Mouse (Mus musculus): ENCODE measurements around the gene Hnrnpu. TPM values are rescaled to one million over a fixed set of nuclear protein-coding genes. Genes with fewer than 3 reads are reported as not detected.

Hnrnpu gene
- polyA plus RNA-seq, 1 experiment from 2014 or later = 828 TPM

- no peaks in the 10 kb centered on the region for H3K9me3 ChIP-seq (ENCODE audit: control insufficient read depth, low read length)
- 3% methylated on average over 36 of the region's 36 CpGs for WGBS
- peak overlapping the region; percentile 62 for H3K9ac ChIP-seq (ENCODE audit: low read depth, low read length)
- H3K4me1 ChIP-seq (replicated peaks; ENCODE audit: control insufficient read depth, insufficient read depth, low read length) = 0 out of 2 replicates have a peak, but pooled peaks cover 2% of the 10 kb centered on the region
- peak overlapping the region; percentile 63 for H3K4me2 ChIP-seq (replicated peaks; ENCODE audit: low read depth, low read length)
- H3K36me3 ChIP-seq (ENCODE audit: control insufficient read depth, insufficient read depth, low read length) = no peaks in the 10 kb centered on the region
- ATAC-seq (ENCODE audit: low FRiP score) (peak; percentile 96), DNase-seq (ENCODE audit: low spot score) (peak; percentile 88)
- H3K27ac ChIP-seq (ENCODE audit: low read depth, low read length) = peak overlapping the region; percentile 44; the same call in 1 of the 2 replicates
- H3K4me3 ChIP-seq (ENCODE audit: low read depth, low read length) = peak overlapping the region; percentile 34
- H3K27me3 ChIP-seq (ENCODE audit: control insufficient read depth, insufficient read depth, low read length) = no peaks in the 10 kb centered on the region
Measured at GRCm38 (mm10) chr1:178368548-178369271, 31.1 kb upstream of the Hnrnpu start.

GRCm38 (mm10) chr1:178368121-178368520 is 30.5 kb upstream of the Hnrnpu start:
- Histone ChIP-seq H3K4me1 (replicated peaks; ENCODE audit: control insufficient read depth, insufficient read depth, low read length) (0 out of 2 replicates have a peak, but pooled peaks cover 2% of the 10 kb centered on the region), H3K9ac (ENCODE audit: low read depth, low read length) (no peak overlapping the region), H3K27ac (ENCODE audit: low read depth, low read length) (no peak overlapping the region), H3K27me3 (ENCODE audit: control insufficient read depth, insufficient read depth, low read length) (no peaks in the 10 kb centered on the region), H3K4me2 (replicated peaks; ENCODE audit: low read depth, low read length) (no peak overlapping the region), H3K4me3 (ENCODE audit: low read depth, low read length) (no peak overlapping the region), H3K36me3 (ENCODE audit: control insufficient read depth, insufficient read depth, low read length) (no peaks in the 10 kb centered on the region), H3K9me3 (ENCODE audit: control insufficient read depth, low read length) (no peaks in the 10 kb centered on the region)
- DNase-seq (ENCODE audit: low spot score) (no peak), ATAC-seq (ENCODE audit: low FRiP score) (no peak)
- WGBS = 75% methylated on average over 6 of the region's 6 CpGs

GRCm38 (mm10) chr1:178365171-178365570 is 27.6 kb upstream of the Hnrnpu start:
- H3K9me3 ChIP-seq (ENCODE audit: control insufficient read depth, low read length) = no peaks in the 10 kb centered on the region

GRCm38 (mm10) chr1:178360702-178361101 is 23.1 kb upstream of the Hnrnpu start:
- Histone ChIP-seq H3K36me3 (ENCODE audit: control insufficient read depth, insufficient read depth, low read length) (no peaks in the 10 kb centered on the region), H3K27me3 (ENCODE audit: control insufficient read depth, insufficient read depth, low read length) (no peaks in the 10 kb centered on the region), H3K27ac (ENCODE audit: low read depth, low read length) (no peak overlapping the region), H3K9me3 (ENCODE audit: control insufficient read depth, low read length) (no peaks in the 10 kb centered on the region), H3K9ac (ENCODE audit: low read depth, low read length) (no peak overlapping the region), H3K4me2 (replicated peaks; ENCODE audit: low read depth, low read length) (no peak overlapping the region), H3K4me1 (replicated peaks; ENCODE audit: control insufficient read depth, insufficient read depth, low read length) (no peaks in the 10 kb centered on the region), H3K4me3 (ENCODE audit: low read depth, low read length) (no peak overlapping the region)
- WGBS = 66% methylated on average over 2 of the region's 2 CpGs
- ATAC-seq (ENCODE audit: low FRiP score) (no peak), DNase-seq (ENCODE audit: low spot score) (no peak)

More at GRCm38 (mm10) chr1:178365171-178365570, 27.6 kb upstream of the Hnrnpu start:
- H3K4me1 ChIP-seq (replicated peaks; ENCODE audit: control insufficient read depth, insufficient read depth, low read length) = 0 out of 2 replicates have a peak, but pooled peaks cover 2% of the 10 kb centered on the region
- ATAC-seq (ENCODE audit: low FRiP score) = no peak
- H3K27ac ChIP-seq (ENCODE audit: low read depth, low read length) = no peak overlapping the region
- no peak for DNase-seq (ENCODE audit: low spot score)
- no peaks in the 10 kb centered on the region for H3K36me3 ChIP-seq (ENCODE audit: control insufficient read depth, insufficient read depth, low read length)
- H3K27me3 ChIP-seq (ENCODE audit: control insufficient read depth, insufficient read depth, low read length) = no peaks in the 10 kb centered on the region
- 86% methylated on average over 6 of the region's 6 CpGs for WGBS
- H3K9ac ChIP-seq (ENCODE audit: low read depth, low read length) = no peak overlapping the region
- H3K4me3 ChIP-seq (ENCODE audit: low read depth, low read length) = no peak overlapping the region
- H3K4me2 ChIP-seq (replicated peaks; ENCODE audit: low read depth, low read length) = no peak overlapping the region

GRCm38 (mm10) chr1:178360264-178360663 is 22.7 kb upstream of the Hnrnpu start:
- no peaks in the 10 kb centered on the region for H3K4me1 ChIP-seq (replicated peaks; ENCODE audit: control insufficient read depth, insufficient read depth, low read length)
- no peak overlapping the region for H3K4me3 ChIP-seq (ENCODE audit: low read depth, low read length)
- ATAC-seq (ENCODE audit: low FRiP score) (no peak), DNase-seq (ENCODE audit: low spot score) (no peak)
- H3K4me2 ChIP-seq (replicated peaks; ENCODE audit: low read depth, low read length) = no peak overlapping the region
- no peak overlapping the region for H3K9ac ChIP-seq (ENCODE audit: low read depth, low read length)
- 91% methylated on average over 11 of the region's 11 CpGs for WGBS
- no peaks in the 10 kb centered on the region for H3K9me3 ChIP-seq (ENCODE audit: control insufficient read depth, low read length)
- no peaks in the 10 kb centered on the region for H3K27me3 ChIP-seq (ENCODE audit: control insufficient read depth, insufficient read depth, low read length)
- H3K36me3 ChIP-seq (ENCODE audit: control insufficient read depth, insufficient read depth, low read length) = no peaks in the 10 kb centered on the region
- no peak overlapping the region for H3K27ac ChIP-seq (ENCODE audit: low read depth, low read length)

GRCm38 (mm10) chr1:178357776-178358710 is 20.4 kb upstream of the Hnrnpu start:
- Histone ChIP-seq H3K27me3 (ENCODE audit: control insufficient read depth, insufficient read depth, low read length) (no peaks in the 10 kb centered on the region), H3K27ac (ENCODE audit: low read depth, low read length) (no peak overlapping the region), H3K4me3 (ENCODE audit: low read depth, low read length) (no peak overlapping the region), H3K9ac (ENCODE audit: low read depth, low read length) (no peak overlapping the region), H3K4me2 (replicated peaks; ENCODE audit: low read depth, low read length) (no peak overlapping the region), H3K36me3 (ENCODE audit: control insufficient read depth, insufficient read depth, low read length) (no peaks in the 10 kb centered on the region), H3K9me3 (ENCODE audit: control insufficient read depth, low read length) (no peaks in the 10 kb centered on the region), H3K4me1 (replicated peaks; ENCODE audit: control insufficient read depth, insufficient read depth, low read length) (no peaks in the 10 kb centered on the region)
- 76% methylated on average over 12 of the region's 12 CpGs for WGBS
- ATAC-seq (ENCODE audit: low FRiP score) = no peak
- no peak for DNase-seq (ENCODE audit: low spot score)

DNA sequence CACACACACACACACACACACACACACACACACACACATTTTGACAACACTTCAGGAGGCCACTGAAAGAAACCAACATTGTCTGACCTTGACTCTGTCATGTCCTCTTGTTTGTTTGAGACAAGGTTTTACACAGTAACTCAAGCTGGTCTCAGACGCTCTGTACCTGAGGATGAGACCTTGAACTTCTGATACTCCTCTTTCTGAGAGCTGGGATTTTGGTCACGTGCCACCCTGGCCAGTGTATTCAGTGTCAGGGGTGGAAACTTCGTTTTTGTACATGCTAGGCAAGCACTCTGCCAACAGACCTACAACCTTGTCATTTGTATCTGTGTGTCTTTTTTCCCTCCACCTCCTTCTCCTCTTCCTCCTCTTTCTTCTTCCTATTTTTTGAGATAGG is 17.0 kb upstream of the Hnrnpu start:
- Histone ChIP-seq H3K27ac (ENCODE audit: low read depth, low read length) (no peak overlapping the region), H3K27me3 (ENCODE audit: control insufficient read depth, insufficient read depth, low read length) (no peaks in the 10 kb centered on the region), H3K36me3 (ENCODE audit: control insufficient read depth, insufficient read depth, low read length) (no peaks in the 10 kb centered on the region), H3K9ac (ENCODE audit: low read depth, low read length) (no peak overlapping the region), H3K4me1 (replicated peaks; ENCODE audit: control insufficient read depth, insufficient read depth, low read length) (no peaks in the 10 kb centered on the region), H3K9me3 (ENCODE audit: control insufficient read depth, low read length) (no peaks in the 10 kb centered on the region), H3K4me2 (replicated peaks; ENCODE audit: low read depth, low read length) (no peak overlapping the region), H3K4me3 (ENCODE audit: low read depth, low read length) (no peak overlapping the region)
- ATAC-seq (ENCODE audit: low FRiP score) (no peak), DNase-seq (ENCODE audit: low spot score) (no peak)
- WGBS = 58% methylated on average over 3 of the region's 3 CpGs

DNA sequence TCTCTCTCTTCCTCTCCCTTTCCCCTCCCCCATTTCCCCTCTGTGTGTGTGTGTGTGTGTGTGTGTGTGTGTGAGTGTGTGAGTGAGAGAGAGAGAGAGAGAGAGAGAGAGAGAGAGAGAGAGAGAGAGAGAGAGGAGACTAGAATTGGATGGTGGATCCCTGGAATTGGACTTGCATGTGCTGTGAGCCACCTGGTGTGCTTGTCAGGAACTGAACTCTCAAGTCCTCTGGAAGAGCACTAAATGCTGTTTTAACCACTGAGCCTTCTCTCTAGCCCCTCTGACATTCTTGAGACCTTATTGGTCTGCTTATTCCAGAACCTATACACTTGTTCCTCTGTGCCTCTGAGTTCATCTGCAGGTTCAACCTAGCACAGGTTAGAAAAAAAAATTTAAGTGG is 14.0 kb upstream of the Hnrnpu start:
- H3K36me3 ChIP-seq (ENCODE audit: control insufficient read depth, insufficient read depth, low read length) = no peaks in the 10 kb centered on the region
- DNase-seq (ENCODE audit: low spot score) (no peak), ATAC-seq (ENCODE audit: low FRiP score) (no peak)
- no peak overlapping the region for H3K9ac ChIP-seq (ENCODE audit: low read depth, low read length)
- no peaks in the 10 kb centered on the region for H3K4me1 ChIP-seq (replicated peaks; ENCODE audit: control insufficient read depth, insufficient read depth, low read length)
- H3K4me2 ChIP-seq (replicated peaks; ENCODE audit: low read depth, low read length) = no peak overlapping the region
- H3K27ac ChIP-seq (ENCODE audit: low read depth, low read length) = no peak overlapping the region
- no peaks in the 10 kb centered on the region for H3K9me3 ChIP-seq (ENCODE audit: control insufficient read depth, low read length)
- no peaks in the 10 kb centered on the region for H3K27me3 ChIP-seq (ENCODE audit: control insufficient read depth, insufficient read depth, low read length)
- H3K4me3 ChIP-seq (ENCODE audit: low read depth, low read length) = no peak overlapping the region
